Mouse (Mus musculus): ENCODE results near the gene Cuzd1.

- no peak for TF ChIP-seq ZNF384 (IDR thresholded peaks at IDR 0.05; ENCODE audit: low read depth, low read length)
- TF ChIP-seq CTCF (conservative IDR thresholded peaks at IDR 0.05 in 1 of 2, IDR thresholded peaks at IDR 0.05 in 1 of 2; ENCODE audit: low read depth in 2 of 2, low read length in 2 of 2), result no peak
- TF ChIP-seq EP300 (IDR thresholded peaks at IDR 0.05; ENCODE audit: low read length), result no peak
- no peak for TF ChIP-seq POLR2A (IDR thresholded peaks at IDR 0.05; ENCODE audit: low read depth, low read length)
- TF ChIP-seq POLR2AphosphoS2 (IDR thresholded peaks at IDR 0.05; ENCODE audit: low read depth, low read length), result no peak
- no peak for TF ChIP-seq ZKSCAN1 (IDR thresholded peaks at IDR 0.05; ENCODE audit: borderline replicate concordance, low read depth, low read length)
- TF ChIP-seq MAZ (IDR thresholded peaks at IDR 0.05; ENCODE audit: low read depth, low read length), result no peak
- TF ChIP-seq RAD21 (IDR thresholded peaks at IDR 0.05; ENCODE audit: low read depth, low read length), result no peak
- TF ChIP-seq UBTF (IDR thresholded peaks at IDR 0.05; ENCODE audit: low read depth, low read length), result no peak
- TF ChIP-seq ZMIZ1 (IDR thresholded peaks at IDR 0.05; ENCODE audit: low read depth, low read length), result no peak
- TF ChIP-seq BHLHE40 (IDR thresholded peaks at IDR 0.05; ENCODE audit: low read depth, low read length), result no peak
- TF ChIP-seq HCFC1 (IDR thresholded peaks at IDR 0.05; ENCODE audit: low read depth, low read length), result no peak
These were observed 4.5 kb downstream of the Cuzd1 start for GRCm38 (mm10) chr7:131317587-131317986.

Measured in CH12.LX (cell line).